Mouse (Mus musculus) small intestine, adult 2 months (tissue): ENCODE measurements around the gene Jade1. TPM values are rescaled to one million over a fixed set of nuclear protein-coding genes. Genes with fewer than 3 reads are reported as not detected.

ENCODE experiments used
- H3K27ac ChIP-seq: fragments of 200-500 bp; 2 replicates; pipeline ENCODE4 v1.5.1; 2012; ENCODE audit warnings: low read depth, low read length, control low read depth, inconsistent platforms; ENCODE audit not compliant: insufficient read depth
- H3K27me3 ChIP-seq: fragments of 200-500 bp; 2 replicates; pipeline ENCODE4 v1.6.1; 2012; ENCODE audit warnings: mild to moderate bottlenecking, moderate library complexity, low read length, inconsistent platforms; ENCODE audit not compliant: control insufficient read depth, insufficient read depth
- H3K36me3 ChIP-seq: fragments of 200-500 bp; 2 replicates; pipeline ENCODE4 v1.6.1; 2012; ENCODE audit warnings: mild to moderate bottlenecking, low read length, control low read depth, inconsistent platforms; ENCODE audit not compliant: control insufficient read depth, insufficient read depth
- H3K4me1 ChIP-seq: fragments of 200-500 bp; 2 replicates; pipeline ENCODE4 v1.6.1; 2012; ENCODE audit warnings: low read length, inconsistent platforms, mixed read lengths; ENCODE audit not compliant: control insufficient read depth, insufficient read depth, insufficient read length
- H3K4me3 ChIP-seq: fragments of 200-500 bp; 2 replicates; pipeline ENCODE4 v1.5.1; 2012; ENCODE audit warnings: low read depth, mild to moderate bottlenecking, control low read depth, inconsistent platforms, low read length, moderate library complexity
- CTCF ChIP-seq: fragments of 200-500 bp; IDR thresholded peaks from 2 replicates; pipeline ENCODE4 v1.5.1; 2012; ENCODE audit warnings: low read depth, mild to moderate bottlenecking, control low read depth, inconsistent platforms, low read length, moderate library complexity, mixed read lengths; ENCODE audit not compliant: insufficient replicate concordance, insufficient read length; ENCODE audit errors: extremely low read depth
- POLR2A ChIP-seq: fragments of 200-500 bp; IDR thresholded peaks from 2 replicates; pipeline ENCODE4 v1.6.1; 2012; ENCODE audit warnings: low read depth, mild to moderate bottlenecking, control low read depth, inconsistent platforms, low read length, moderate library complexity
- WGBS: fragments of 180-500 bp; shearing (Covaris S2); methylation state at CpG from one replicate; pipeline ENCODE4 v1.1.7; 2018; 5-methylcytosine and 5-hydroxymethylcytosine counted together
- polyA plus RNA-seq: library from polyadenylated mRNA; depleted of rRNA; stranded (reverse); fragments of >200 nt; gene quantifications from 2 replicates; pipeline ENCODE4 v1.2.3, GENCODE M21; 2012

Gene Jade1
- polyA plus RNA-seq, 1 experiment, result 18.5 TPM

GRCm38 (mm10) chr3:41561787-41562186 lies 6.3 kb downstream of the Jade1 start:
- Histone ChIP-seq H3K4me3 (no peak overlapping the region), H3K4me1 (no peaks in the 10 kb centered on the region; the same call in 1 of the 2 replicates), H3K36me3 (no peaks in the 10 kb centered on the region), H3K27ac (no peak overlapping the region), H3K27me3 (no peaks in the 10 kb centered on the region)
- no peak for TF ChIP-seq CTCF
- TF ChIP-seq POLR2A, result no peak
- WGBS, result 92% methylated on average over 5 of the region's 5 CpGs

- WGBS, result 3% methylated on average over 81 of the region's 81 CpGs
- TF ChIP-seq CTCF, result peak; percentile 65; the same call in 1 of the 2 replicates
- peak; percentile 64 for TF ChIP-seq POLR2A
These were observed 7.8 kb downstream of the Jade1 start for GRCm38 (mm10) chr3:41563211-41563931.

GRCm38 (mm10) chr3:41563997-41564396 lies 8.5 kb downstream of the Jade1 start:
- H3K4me3 ChIP-seq, result peak overlapping the region; percentile 96
- no peaks in the 10 kb centered on the region for H3K27me3 ChIP-seq
- H3K4me1 ChIP-seq, result no peaks in the 10 kb centered on the region; the same call in 1 of the 2 replicates
- under 1% methylated on average over 7 of the region's 7 CpGs for WGBS
- no peak for TF ChIP-seq POLR2A
- no peak for TF ChIP-seq CTCF
- peak overlapping the region; percentile 84 for H3K27ac ChIP-seq
- H3K36me3 ChIP-seq, result no peaks in the 10 kb centered on the region

More at GRCm38 (mm10) chr3:41563211-41563931, 7.8 kb downstream of the Jade1 start:
- peak overlapping the region; percentile 84 for H3K27ac ChIP-seq
- peak overlapping the region; percentile 96 for H3K4me3 ChIP-seq
- H3K36me3 ChIP-seq, result no peaks in the 10 kb centered on the region
- no peaks in the 10 kb centered on the region; the same call in 1 of the 2 replicates for H3K4me1 ChIP-seq
- H3K27me3 ChIP-seq, result no peaks in the 10 kb centered on the region

GRCm38 (mm10) chr3:41564471-41565213 lies 9.1 kb downstream of the Jade1 start:
- Histone ChIP-seq H3K4me3 (peak overlapping the region; percentile 96), H3K36me3 (no peaks in the 10 kb centered on the region), H3K4me1 (no peaks in the 10 kb centered on the region; the same call in 1 of the 2 replicates), H3K27ac (peak overlapping the region; percentile 84), H3K27me3 (no peaks in the 10 kb centered on the region)
- TF ChIP-seq CTCF, result no peak
- peak; percentile 38; the same call in 1 of the 2 replicates for TF ChIP-seq POLR2A
- under 1% methylated on average over 60 of the region's 60 CpGs for WGBS

GRCm38 (mm10) chr3:41565410-41565823 lies 9.9 kb downstream of the Jade1 start:
- Histone ChIP-seq H3K4me1 (peaks cover under 1% of the 10 kb centered on the region), H3K27me3 (no peaks in the 10 kb centered on the region), H3K4me3 (peak overlapping the region; percentile 96), H3K36me3 (no peaks in the 10 kb centered on the region), H3K27ac (peak overlapping the region; percentile 83)
- TF ChIP-seq CTCF (no peak), POLR2A (peak; percentile 66)
- WGBS, result under 1% methylated on average over 61 of the region's 61 CpGs

- 1% methylated on average over 26 of the region's 26 CpGs for WGBS
- H3K27me3 ChIP-seq, result no peaks in the 10 kb centered on the region
- H3K36me3 ChIP-seq, result no peaks in the 10 kb centered on the region
- H3K4me1 ChIP-seq, result peaks cover 5% of the 10 kb centered on the region
- peak; percentile 25; the same call in 1 of the 2 replicates for TF ChIP-seq CTCF
- TF ChIP-seq POLR2A, result 0 out of 2 replicates have a peak, but pooled peaks have one; percentile 13
- no peak overlapping the region for H3K27ac ChIP-seq
- peak overlapping the region; percentile 96 for H3K4me3 ChIP-seq
These were observed 10.4 kb downstream of the Jade1 start for GRCm38 (mm10) chr3:41565955-41566354.

- WGBS, result 67% methylated on average over 5 of the region's 5 CpGs
- no peak overlapping the region for H3K4me3 ChIP-seq
These were observed 14.4 kb downstream of the Jade1 start for GRCm38 (mm10) chr3:41569943-41570342.

More at GRCm38 (mm10) chr3:41569943-41570342, 14.4 kb downstream of the Jade1 start:
- Histone ChIP-seq H3K27me3 (no peaks in the 10 kb centered on the region), H3K36me3 (no peaks in the 10 kb centered on the region), H3K4me1 (peaks cover 26% of the 10 kb centered on the region), H3K27ac (no peak overlapping the region)
- TF ChIP-seq CTCF (no peak), POLR2A (no peak)
